Mouse (Mus musculus): ENCODE results near the gene Myo6.

- TF ChIP-seq CTCF (IDR thresholded peaks at IDR 0.05; ENCODE audit: borderline replicate concordance, insufficient read depth, low read depth, low read length) (no peak), POLR2A (IDR thresholded peaks at IDR 0.05; ENCODE audit: borderline replicate concordance, insufficient read depth, low read length) (no peak)
Observed at GRCm38 (mm10) chr9:80149594-80149993, 15.2 kb upstream of the Myo6 start.

All from cerebellum, adult 2 months (tissue).